Mouse (Mus musculus) heart, embryonic 11.5 days (tissue): ENCODE data around the gene Abhd14a. TPM values are rescaled to one million over a fixed set of nuclear protein-coding genes. Genes with fewer than 3 reads are reported as not detected.
"Not testable (repeated sequence)": the region's sequence is repeated elsewhere in the genome, so short reads cannot be mapped to it uniquely, and the experiment has no call there.

Experiments
- ATAC-seq: fragments of 200-750 bp; cut with Nextera tagmentation; replicated peaks from 2 replicates; pipeline ENCODE4 v1.8.0; 2017; ENCODE audit warnings: moderate library complexity; ENCODE audit not compliant: insufficient number of reproducible peaks, low FRiP score, low TSS enrichment
- H3K27ac ChIP-seq: fragments of 300-500 bp; sonication (generic); 2 replicates; pipeline ENCODE4 v1.5.1; 2014; ENCODE audit warnings: mild to moderate bottlenecking, low read depth, low read length
- H3K27me3 ChIP-seq: fragments of 300-500 bp; sonication (generic); 2 replicates; pipeline ENCODE4 v1.6.1; 2014; ENCODE audit warnings: mild to moderate bottlenecking, low read length, mixed read lengths; ENCODE audit not compliant: control insufficient read depth, insufficient read depth
- H3K36me3 ChIP-seq: fragments of 300-500 bp; sonication (generic); 2 replicates; pipeline ENCODE4 v1.6.1; 2014; ENCODE audit warnings: mild to moderate bottlenecking, low read length, moderate library complexity, mixed read lengths; ENCODE audit not compliant: control insufficient read depth, insufficient read depth
- H3K4me1 ChIP-seq: fragments of 300-500 bp; sonication (generic); 2 replicates; pipeline ENCODE4 v1.6.1; 2014; ENCODE audit warnings: low read length; ENCODE audit not compliant: control insufficient read depth, insufficient read depth
- H3K4me2 ChIP-seq: fragments of 300-500 bp; sonication (generic); 2 replicates; pipeline ENCODE4 v1.6.1; 2014; ENCODE audit warnings: mild to moderate bottlenecking, moderate library complexity
- H3K4me3 ChIP-seq: fragments of 300-500 bp; sonication (generic); 2 replicates; pipeline ENCODE4 v1.5.1; 2014; ENCODE audit warnings: low read depth, low read length
- H3K9ac ChIP-seq: fragments of 300-500 bp; sonication (generic); 2 replicates; pipeline ENCODE4 v1.6.1; 2014; ENCODE audit warnings: mild to moderate bottlenecking, low read depth, low read length, moderate library complexity
- H3K9me3 ChIP-seq: fragments of 300-500 bp; sonication (generic); replicated peaks from 2 replicates; pipeline ENCODE4 v1.6.1; 2016; ENCODE audit warnings: low read length; ENCODE audit not compliant: control insufficient read depth
- WGBS: fragments of 180-500 bp; shearing (Covaris S2); extraction: QIAGEN DNeasy Blood & Tissue Kit; methylation state at CpG from one replicate; pipeline ENCODE4 v1.1.7; 2014; ENCODE audit not compliant: insufficient replicate concordance; 5-methylcytosine and 5-hydroxymethylcytosine counted together
- polyA plus RNA-seq: library from polyadenylated mRNA; unstranded; fragments of >200 nt; fragmentation: Nextera tagmentation; extraction: Ambion mirVana; gene quantifications from 2 replicates; pipeline ENCODE4 v1.2.1, GENCODE M21; 2014

Gene Abhd14a
- polyA plus RNA-seq: 41.2 and 41.9 TPM in 2 replicates

- Histone ChIP-seq H3K9ac (peak within 1 kb of the TSS; percentile 74), H3K27me3 (peaks cover 4% of the 10 kb centered on the region), H3K4me2 (peak within 1 kb of the TSS; percentile 85), H3K4me1 (peaks cover 29% of the 10 kb centered on the region), H3K4me3 (peak within 1 kb of the TSS; percentile 51), H3K27ac (peak within 1 kb of the TSS; percentile 59), H3K36me3 (no peaks in the 10 kb centered on the region), H3K9me3 (no peaks in the 10 kb centered on the region)
- ATAC-seq: peak; percentile 80
- WGBS: under 1% methylated on average over 24 of the region's 24 CpGs
Measured at GRCm38 (mm10) chr9:106447348-106447747, at the start of gene Abhd14a, which contains the start of gene Abhd14b. Abhd14a (minus strand) TSS chr9:106447678. Abhd14b (plus strand) TSS chr9:106447459.

GRCm38 (mm10) chr9:106487602-106488001 lies 40.1 kb upstream of the Abhd14a start:
- H3K36me3 ChIP-seq: peaks cover 21% of the 10 kb centered on the region
- H3K27ac ChIP-seq, H3K9me3 ChIP-seq, H3K27me3 ChIP-seq, H3K4me1 ChIP-seq, ATAC-seq, H3K4me3 ChIP-seq, H3K4me2 ChIP-seq, H3K9ac ChIP-seq: not testable (repeated sequence)
- WGBS: 77% methylated on average over 6 of the region's 6 CpGs

- no peak for ATAC-seq
- peaks cover 21% of the 10 kb centered on the region for H3K36me3 ChIP-seq
- H3K4me1 ChIP-seq: no peaks in the 10 kb centered on the region
- no peak overlapping the region for H3K27ac ChIP-seq
- H3K9me3 ChIP-seq: no peaks in the 10 kb centered on the region
- no peak overlapping the region for H3K4me3 ChIP-seq
- H3K27me3 ChIP-seq: no peaks in the 10 kb centered on the region
- WGBS: 79% methylated on average over 10 of the region's 10 CpGs
- H3K9ac ChIP-seq: no peak overlapping the region
- no peak overlapping the region for H3K4me2 ChIP-seq
Measured at GRCm38 (mm10) chr9:106485076-106485475, 37.6 kb upstream of the Abhd14a start.

- no peak overlapping the region for H3K4me2 ChIP-seq
- 88% methylated on average over 17 of the region's 17 CpGs for WGBS
- no peaks in the 10 kb centered on the region for H3K4me1 ChIP-seq
- H3K9me3 ChIP-seq: no peaks in the 10 kb centered on the region
- no peak overlapping the region for H3K27ac ChIP-seq
- no peak for ATAC-seq
- no peaks in the 10 kb centered on the region for H3K27me3 ChIP-seq
- peaks cover 21% of the 10 kb centered on the region for H3K36me3 ChIP-seq
- no peak overlapping the region for H3K9ac ChIP-seq
- no peak overlapping the region for H3K4me3 ChIP-seq
Measured at GRCm38 (mm10) chr9:106483606-106484005, 36.1 kb upstream of the Abhd14a start.

GRCm38 (mm10) chr9:106483136-106483535 lies 35.7 kb upstream of the Abhd14a start:
- Histone ChIP-seq H3K4me2 (no peak overlapping the region), H3K27ac (no peak overlapping the region), H3K9me3 (no peaks in the 10 kb centered on the region), H3K4me3 (no peak overlapping the region), H3K9ac (no peak overlapping the region), H3K27me3 (no peaks in the 10 kb centered on the region), H3K4me1 (peaks cover 1% of the 10 kb centered on the region), H3K36me3 (peaks cover 21% of the 10 kb centered on the region)
- WGBS: 94% methylated on average over 10 of the region's 10 CpGs
- no peak for ATAC-seq

GRCm38 (mm10) chr9:106482578-106483115 lies 35.2 kb upstream of the Abhd14a start:
- WGBS: 83% methylated on average over 17 of the region's 17 CpGs
- Histone ChIP-seq H3K4me2 (no peak overlapping the region), H3K9ac (no peak overlapping the region), H3K9me3 (no peaks in the 10 kb centered on the region), H3K4me1 (peaks cover 3% of the 10 kb centered on the region), H3K4me3 (no peak overlapping the region), H3K27me3 (no peaks in the 10 kb centered on the region), H3K36me3 (peaks cover 21% of the 10 kb centered on the region), H3K27ac (no peak overlapping the region)
- ATAC-seq: no peak

GRCm38 (mm10) chr9:106481676-106482075 lies 34.2 kb upstream of the Abhd14a start:
- no peak overlapping the region for H3K4me3 ChIP-seq
- WGBS: 89% methylated on average over 13 of the region's 13 CpGs
- H3K27ac ChIP-seq: no peak overlapping the region
- H3K27me3 ChIP-seq: no peaks in the 10 kb centered on the region
- H3K4me2 ChIP-seq: no peak overlapping the region
- H3K9ac ChIP-seq: no peak overlapping the region
- no peaks in the 10 kb centered on the region for H3K9me3 ChIP-seq
- H3K36me3 ChIP-seq: peaks cover 21% of the 10 kb centered on the region
- peaks cover 3% of the 10 kb centered on the region for H3K4me1 ChIP-seq
- ATAC-seq: no peak

GRCm38 (mm10) chr9:106481075-106481474 lies 33.6 kb upstream of the Abhd14a start:
- peaks cover 21% of the 10 kb centered on the region for H3K36me3 ChIP-seq
- ATAC-seq: no peak

GRCm38 (mm10) chr9:106480541-106480940 lies 33.1 kb upstream of the Abhd14a start:
- Histone ChIP-seq H3K9me3 (no peaks in the 10 kb centered on the region), H3K27me3 (no peaks in the 10 kb centered on the region), H3K27ac (no peak overlapping the region), H3K9ac (no peak overlapping the region), H3K4me1 (peaks cover 13% of the 10 kb centered on the region), H3K36me3 (peaks cover 21% of the 10 kb centered on the region), H3K4me2 (no peak overlapping the region), H3K4me3 (no peak overlapping the region)
- ATAC-seq: no peak
- 90% methylated on average over 7 of the region's 7 CpGs for WGBS

More at GRCm38 (mm10) chr9:106481075-106481474, 33.6 kb upstream of the Abhd14a start:
- Histone ChIP-seq H3K4me2 (no peak overlapping the region), H3K4me1 (peaks cover 9% of the 10 kb centered on the region), H3K4me3 (no peak overlapping the region), H3K27me3 (no peaks in the 10 kb centered on the region), H3K9me3 (no peaks in the 10 kb centered on the region), H3K9ac (no peak overlapping the region), H3K27ac (no peak overlapping the region)
- WGBS: 92% methylated on average over 15 of the region's 15 CpGs
